Mouse (Mus musculus) right cerebral cortex, adult 18-20 months (tissue): ENCODE measurements around the gene Eppin.

ENCODE experiments used
- DNase-seq: peaks from one replicate; pipeline ENCODE4 v3.0.0; 2022; ENCODE audit warnings: mixed read lengths

Gene Eppin

DNA sequence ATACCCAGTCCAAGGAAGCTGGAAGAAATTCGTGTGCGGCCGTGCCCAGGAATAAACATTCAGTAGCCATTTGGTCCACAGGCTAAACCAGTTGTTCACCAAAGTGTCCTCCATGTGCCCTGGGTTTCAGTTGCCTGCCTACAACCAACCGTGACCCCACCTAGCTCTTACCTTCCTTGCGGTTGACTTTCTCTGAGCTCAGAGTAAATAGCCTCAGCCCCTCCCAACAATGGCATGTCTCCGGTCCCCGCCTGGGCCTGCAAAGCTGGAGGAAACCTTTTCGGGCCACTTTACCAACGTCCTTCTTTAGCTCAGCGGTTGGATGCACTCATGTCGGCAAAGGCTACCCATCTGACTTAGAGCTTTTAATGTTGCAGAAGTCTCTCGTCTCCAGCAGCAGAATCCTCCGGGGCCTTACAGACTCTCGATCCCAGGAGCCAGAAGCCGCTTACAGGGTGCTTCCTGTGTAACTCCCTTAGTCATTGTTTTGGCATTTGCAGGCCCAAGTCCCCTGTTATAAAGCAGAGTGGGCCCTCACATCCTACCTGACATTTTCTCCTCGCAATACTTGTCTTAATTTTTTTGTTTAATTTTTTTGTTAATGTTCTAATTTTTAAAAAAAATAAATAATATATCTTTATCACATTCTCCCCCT is 34.3 kb downstream of the Eppin start:
- no peak for DNase-seq

DNA sequence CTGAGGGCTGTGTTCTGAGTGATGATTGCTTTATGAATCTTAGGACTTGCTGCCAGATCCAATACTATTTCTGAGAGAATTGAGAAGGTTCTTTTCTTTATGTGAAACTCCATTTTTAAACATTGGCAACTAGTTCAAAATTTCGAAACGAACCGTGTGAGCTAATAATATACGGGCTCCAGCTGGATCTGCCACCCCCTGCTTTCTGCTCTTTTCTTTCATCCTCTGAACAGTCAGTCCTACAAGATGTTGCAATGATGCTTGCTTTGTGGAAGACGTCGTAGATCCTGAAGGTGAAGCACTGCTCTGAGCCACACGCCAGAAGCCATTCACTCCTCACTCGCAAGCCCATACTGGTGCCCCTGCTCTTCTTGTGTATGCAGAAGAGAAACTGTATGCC is 35.0 kb downstream of the Eppin start:
- peak; percentile 43 for DNase-seq

DNA sequence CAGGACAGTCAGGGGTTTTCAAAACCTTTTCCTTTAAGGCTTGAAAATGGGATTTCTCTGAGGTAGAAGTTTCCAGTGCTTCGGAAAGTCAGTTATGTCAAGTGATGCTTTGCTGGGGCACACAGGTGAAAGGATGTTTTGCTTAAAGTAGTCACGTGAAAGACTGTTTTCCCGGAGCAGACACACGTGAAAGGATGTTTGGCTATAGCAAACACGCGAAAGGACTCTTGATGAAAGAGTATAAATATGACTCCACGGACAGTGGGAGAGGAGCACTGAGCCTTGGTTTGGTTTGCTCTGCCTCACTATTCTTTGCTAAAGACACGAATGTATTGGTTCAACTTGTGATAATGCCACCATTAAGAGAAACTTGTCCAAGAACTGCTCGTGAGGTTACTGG is 41.9 kb downstream of the Eppin start:
- no peak for DNase-seq

DNA sequence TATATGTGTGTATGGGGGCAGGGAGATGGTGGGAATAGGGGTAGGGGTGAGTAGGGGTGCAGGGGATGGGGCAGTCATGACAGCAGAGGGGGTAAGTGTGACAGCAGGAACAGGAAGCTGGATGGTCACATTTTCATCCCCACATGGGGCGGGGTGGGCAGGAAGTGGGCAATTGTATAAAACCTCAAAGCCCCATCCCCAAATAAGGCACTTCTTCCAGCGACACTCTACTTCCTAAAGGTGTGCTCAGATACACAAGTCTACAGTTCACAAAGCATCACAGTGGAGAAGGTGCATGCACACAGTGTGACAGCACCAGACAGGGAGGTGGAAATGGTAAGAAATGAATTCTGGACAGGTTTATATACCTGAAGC is 42.5 kb downstream of the Eppin start:
- DNase-seq = no peak

DNA sequence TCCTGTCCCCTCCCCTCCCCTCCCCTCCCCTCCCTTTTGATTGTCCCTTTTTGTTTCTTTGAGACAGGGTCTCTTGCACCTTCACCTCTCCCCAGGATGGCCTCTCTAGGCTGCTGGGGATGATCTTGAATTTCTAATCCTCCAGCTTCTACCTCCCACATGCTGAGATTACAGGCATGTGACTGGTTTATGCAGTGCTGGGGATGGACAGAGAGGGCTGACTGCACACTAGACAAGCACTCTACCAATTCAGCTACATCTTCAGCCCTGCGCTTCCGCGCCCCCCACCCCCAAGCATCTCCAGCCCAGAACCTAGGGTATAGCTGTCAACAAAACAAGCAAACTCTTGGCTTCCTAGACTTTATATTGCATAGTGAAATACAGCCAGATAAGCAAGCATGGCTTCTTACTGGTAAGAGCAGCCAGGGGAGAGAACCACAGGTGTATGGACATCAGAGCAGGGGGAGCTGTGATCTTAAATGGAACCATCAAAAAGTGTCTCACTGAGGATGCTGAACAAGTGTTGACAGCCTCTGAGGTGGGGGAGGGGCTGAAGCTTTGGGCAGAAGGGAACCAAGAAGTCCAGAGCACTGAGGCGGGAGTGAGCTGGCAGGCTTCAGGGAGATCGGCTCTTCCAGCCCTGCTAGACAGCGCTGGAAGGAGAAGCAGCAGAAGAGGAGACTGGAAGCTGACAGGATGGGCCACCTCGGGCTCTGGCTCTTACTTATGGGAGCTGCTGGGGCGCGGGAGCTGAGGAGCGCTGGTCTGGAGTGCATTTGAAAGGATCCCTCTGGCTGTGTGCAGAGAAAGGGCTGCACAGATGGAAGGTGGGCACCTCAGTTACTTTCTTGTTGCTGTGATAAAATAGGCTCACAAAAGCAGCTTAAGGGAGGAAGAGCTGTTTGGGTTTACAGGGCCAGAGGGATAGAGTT is 43.2 kb downstream of the Eppin start:
- DNase-seq = peak; percentile 54

DNA sequence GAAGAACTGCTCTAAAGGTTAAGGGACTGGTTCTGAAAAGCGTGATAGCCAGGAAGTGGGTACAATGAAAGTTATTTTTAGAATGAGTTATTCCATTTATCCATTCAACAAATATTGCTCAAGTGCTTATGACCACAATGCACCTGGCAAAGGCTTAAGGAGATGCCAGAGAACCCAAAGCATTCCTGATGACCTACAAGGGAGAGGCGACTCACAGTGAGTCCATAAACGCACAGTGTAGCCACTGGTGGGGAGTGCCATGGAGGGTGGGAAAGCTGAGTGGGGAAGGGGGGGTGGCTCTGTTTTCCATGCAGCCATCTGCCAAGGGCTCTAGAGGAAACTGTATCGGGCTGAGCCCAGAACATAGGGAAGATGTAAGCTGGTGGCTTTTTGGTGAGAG is 44.1 kb downstream of the Eppin start:
- DNase-seq = no peak

DNA sequence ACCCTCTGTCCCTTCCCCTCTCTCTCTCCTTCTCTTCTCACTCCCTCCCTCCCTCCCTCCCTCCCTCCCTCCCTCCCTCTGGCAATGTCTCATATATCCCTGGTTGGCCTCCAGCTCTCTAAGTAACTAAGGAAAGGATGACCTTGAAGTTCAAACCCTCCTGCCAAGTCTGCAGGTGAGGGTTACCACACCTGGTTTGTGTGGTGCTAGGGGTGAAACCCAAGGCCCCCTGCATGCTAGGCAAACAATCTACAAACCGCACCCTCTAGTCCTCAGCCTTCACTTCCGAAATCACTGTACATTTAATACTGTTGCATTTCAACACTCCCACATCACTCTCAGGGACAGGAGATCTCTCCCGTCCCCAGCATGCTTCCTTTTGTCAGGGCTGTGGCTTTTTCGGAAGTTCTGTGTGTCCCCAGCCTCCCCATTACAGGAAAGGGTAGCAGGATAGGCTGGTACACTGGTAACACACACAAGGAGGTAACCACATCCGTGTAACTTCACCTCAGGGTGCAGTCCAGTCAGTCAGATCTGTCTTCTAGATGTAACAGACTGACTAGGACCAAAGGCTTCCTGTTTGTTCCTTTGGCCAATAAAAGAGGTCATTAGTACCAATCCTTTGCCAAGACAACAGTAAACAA is 48.8 kb downstream of the Eppin start:
- DNase-seq = no peak

DNA sequence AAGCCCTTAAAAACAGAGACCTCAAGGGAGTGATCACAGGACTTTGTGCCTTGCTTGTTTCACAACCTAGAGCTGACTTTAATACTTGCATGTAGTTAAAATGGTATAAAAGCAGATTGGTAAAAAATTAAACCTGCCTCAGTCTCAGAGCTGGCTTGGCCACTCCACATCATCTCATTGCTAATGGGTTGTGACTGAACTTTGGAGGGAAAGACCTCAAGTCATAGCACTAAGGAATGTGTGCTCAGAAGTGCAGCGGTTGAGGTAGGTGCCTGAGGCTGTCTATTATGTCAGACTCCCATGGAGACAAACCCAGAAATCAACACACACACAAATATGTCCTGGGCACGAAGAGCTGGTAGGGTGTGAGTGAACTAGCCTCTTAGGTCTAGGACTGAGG is 49.6 kb downstream of the Eppin start:
- no peak for DNase-seq

DNA sequence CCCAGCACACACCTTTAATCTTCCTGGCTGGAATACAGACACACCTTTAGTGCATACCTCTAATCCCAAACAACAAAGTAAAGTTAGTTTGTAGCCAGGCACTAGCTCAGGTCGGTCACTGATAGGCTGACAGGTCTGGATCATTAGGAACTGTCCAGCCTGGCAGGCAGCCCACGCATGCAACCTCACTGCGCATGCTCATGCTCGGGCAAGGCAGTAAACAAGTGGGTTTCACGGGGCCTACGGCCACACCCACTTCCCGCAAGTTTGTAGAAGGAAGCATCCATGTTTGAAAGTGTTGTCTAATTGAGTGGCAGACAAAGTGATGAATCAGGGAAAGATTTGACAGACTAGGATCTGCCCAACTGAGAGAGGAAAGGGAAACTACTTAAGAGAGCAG is 50.8 kb downstream of the Eppin start:
- DNase-seq = no peak

DNA sequence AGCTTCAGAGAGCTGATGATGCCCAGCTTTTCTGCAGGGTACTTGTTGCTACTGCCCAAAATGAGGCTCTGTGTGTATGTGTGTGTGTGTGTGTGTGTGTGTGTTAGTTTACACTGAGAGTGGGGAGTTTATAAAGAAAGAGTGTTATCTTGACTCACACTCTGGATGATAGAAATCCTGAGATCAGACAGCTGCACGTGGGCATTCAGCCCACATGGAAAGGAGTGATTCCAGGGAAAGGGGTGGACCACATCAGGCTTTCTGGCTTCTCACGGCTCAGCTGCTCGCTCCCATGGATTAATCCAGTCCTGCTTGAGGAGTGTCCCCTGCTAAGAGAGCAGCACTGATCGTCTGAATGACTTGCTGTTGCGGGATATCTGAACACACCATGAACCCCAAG is 51.3 kb downstream of the Eppin start:
- peak; percentile 82 for DNase-seq

DNA sequence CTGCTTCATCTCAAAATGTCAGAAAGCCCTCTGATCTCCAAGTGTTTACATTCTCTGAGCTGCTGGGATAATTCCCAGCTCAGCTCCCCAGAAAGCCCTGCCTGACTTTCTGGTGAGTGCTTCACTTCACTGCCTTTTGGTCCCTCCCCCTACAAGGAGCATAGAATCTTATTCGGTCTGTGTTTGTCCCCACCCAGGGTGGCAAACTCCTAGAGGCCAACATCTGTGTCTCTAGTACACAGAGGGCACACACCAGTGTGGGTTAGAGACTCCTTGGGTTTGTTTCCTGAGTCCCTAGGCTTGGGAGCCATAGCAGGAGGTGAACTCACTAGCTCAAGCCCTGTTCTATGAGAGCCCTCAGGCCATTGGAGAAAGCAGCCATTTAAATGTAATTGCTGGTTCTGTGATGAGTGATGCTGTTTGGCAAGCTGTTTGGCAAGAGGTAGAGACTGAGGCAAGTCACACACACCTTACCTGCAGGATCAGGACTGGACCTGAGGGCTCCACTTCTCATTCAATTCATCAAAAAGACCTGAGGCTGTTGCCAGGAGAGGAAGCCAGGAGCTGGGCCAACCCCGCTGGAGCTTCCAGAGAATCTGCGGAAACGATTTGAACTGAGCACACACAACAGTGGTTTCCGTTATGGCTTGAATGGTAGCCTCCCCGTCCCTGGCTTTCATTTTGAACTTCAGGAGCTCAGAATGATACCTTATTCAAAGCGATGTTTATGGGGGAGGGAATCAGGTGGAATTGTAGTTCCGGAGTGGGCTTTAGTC is 52.6 kb downstream of the Eppin start:
- no peak for DNase-seq
